Mouse (Mus musculus): ENCODE measurements around the gene Sgsm1.
"Not testable (repeated sequence)": the region's sequence is repeated elsewhere in the genome, so short reads cannot be mapped to it uniquely, and the experiment has no call there.

The Sgsm1 gene

GRCm38 (mm10) chr5:113310377-113311003, at the start of gene Sgsm1:
Sgsm1 (minus strand) TSS chr5:113310786.
- peak; percentile 67 for DNase-seq (ENCODE audit: low read depth, low spot score)

DNA sequence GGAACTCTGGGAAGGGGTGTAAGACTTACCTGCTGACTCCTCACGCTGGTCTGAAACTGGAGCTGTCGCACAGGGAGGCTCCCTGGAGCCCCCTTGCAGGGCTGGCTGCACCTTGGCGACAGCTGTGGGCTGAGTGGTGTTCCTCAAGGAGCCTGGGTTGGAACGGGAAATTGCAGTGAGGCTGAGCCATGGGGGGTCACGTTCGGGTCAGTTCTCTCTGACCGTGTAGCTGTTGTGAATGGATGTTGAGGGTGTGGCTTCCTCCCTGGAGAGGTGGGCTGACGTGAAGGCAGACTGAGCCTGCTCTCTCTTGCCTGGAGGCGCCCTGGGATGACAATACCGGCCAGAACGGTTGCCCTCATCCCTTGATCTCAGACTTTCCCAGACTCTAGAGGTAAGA, 48.2 kb upstream of the Sgsm1 start:
- DNase-seq (ENCODE audit: low read depth, low spot score) = no peak

DNA sequence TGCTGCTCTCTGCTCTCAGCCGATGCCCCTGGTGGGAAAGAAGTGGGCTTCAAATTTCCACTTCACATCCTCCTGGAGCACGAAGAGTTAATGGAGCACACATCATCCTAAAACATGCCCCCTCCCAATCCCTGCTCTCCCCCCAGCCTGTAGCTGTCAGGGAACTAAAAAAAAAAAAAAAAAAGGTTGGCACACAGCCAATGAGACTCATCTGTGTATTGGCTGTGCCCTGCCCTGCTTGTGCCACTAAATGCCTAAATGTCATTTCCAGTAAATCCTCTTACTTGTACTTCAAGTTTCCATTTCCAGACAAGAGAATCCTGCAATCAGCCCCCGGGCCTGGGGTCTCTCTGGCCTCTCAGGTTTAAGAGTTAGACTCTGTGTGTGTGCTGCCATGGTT, 47.1 kb upstream of the Sgsm1 start:
- no peak for DNase-seq (ENCODE audit: low read depth, low spot score)

GRCm38 (mm10) chr5:113357186-113357585, 46.6 kb upstream of the Sgsm1 start, which contains the start of gene Aym1:
Aym1 (plus strand) TSS chr5:113357294.
- no peak for DNase-seq (ENCODE audit: low read depth, low spot score)

- DNase-seq (ENCODE audit: low read depth, low spot score) = no peak
These were observed 43.7 kb upstream of the Sgsm1 start for GRCm38 (mm10) chr5:113354311-113354710.

DNA sequence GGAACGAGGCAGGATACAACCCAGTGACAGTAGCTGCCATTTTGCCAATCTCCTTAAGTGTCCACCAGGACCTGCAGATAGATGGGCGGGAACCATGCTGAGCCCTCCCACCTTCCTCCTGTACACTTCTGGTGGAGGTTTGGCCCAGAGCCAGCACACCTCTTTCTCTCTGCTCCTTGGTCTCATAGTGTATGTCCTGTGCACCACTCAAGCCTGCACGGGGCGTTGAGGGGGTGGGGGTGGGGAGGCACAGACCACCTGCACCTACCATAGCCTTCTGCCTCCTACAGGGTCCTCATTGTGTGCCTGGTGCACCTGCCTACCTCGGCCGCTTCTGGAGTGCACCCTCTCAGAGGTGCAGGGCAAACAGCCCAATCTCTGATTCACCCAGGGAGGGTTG, 42.0 kb upstream of the Sgsm1 start:
- no peak for DNase-seq (ENCODE audit: low read depth, low spot score)

DNA sequence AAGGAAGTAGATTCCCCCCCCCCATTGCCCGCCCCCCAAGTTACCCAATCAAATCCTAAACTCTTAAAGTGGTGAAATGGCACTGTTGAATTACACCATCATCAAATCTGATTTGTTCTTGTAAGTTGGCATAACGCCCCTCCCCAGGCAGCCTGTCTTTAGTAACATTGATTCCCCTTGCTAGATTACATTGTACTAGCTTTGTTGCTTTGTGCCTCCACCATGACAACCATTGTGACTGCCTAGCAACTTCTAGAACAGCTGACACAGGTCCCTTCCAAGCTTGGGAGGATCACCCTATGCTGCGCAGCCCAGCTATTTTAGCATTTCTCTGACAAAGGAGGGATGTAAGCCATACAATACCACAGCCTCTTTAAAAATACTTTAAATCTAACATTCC, 41.2 kb upstream of the Sgsm1 start:
- DNase-seq (ENCODE audit: low read depth, low spot score) = no peak

DNA sequence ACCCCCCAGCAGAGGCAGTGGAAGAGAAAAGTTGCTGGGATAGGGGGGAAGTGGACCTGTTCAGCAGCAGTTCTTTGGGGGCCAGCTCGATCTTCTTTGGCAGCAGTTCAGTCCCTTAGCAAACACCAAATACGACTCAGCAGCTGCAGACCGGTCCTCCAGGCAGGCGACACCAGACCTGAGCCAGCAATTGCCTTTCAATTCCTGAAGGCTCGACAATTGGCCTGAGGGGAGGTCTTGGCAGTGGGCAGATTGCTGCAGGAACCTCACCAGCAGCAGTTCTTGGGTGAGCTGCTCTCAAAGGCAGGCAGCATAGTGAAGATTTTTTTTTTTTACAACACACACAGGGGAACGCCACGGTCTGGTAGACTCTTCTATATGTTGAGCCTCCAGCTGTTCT, 39.2 kb upstream of the Sgsm1 start:
- DNase-seq (ENCODE audit: low read depth, low spot score) = no peak

DNA sequence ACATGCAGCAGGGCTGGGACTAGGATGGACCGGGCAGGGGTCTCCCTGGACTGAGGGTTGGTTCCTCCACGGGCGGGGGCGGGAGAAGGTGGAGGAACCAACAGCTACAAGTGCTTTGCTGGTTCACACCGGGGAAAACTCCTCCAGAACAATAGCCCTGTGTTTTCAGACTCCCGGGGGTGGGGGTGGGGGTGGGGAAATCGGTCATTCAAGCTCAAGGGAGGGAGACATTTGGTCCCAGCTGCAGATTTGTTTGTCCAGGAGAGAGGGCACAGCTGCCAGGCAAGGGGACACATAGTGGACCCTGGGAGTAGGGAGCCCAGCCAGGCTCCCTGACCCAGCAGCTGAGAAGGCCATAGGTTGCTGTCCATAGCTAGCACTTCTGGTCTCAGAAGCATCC, 38.6 kb upstream of the Sgsm1 start:
- DNase-seq (ENCODE audit: low read depth, low spot score) = no peak

DNA sequence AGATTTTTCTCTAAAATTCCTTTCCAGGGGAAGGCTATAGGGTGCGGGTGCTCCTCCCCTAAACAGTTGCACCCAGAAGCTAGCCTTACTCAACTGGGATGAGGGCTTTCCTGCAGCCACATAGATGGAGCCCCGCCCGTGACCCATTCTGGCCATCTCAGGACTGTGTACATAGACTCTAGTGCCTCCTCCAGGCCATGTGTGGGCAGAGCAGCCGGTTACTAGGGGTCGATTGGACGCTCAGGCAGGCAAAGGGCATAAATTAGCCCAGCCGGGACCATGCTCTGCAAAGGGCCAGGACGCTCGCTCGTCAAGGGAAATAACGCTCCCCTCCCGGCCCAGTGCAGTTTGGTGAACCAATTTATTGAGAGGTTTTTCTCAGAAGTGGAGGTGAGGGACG, 38.0 kb upstream of the Sgsm1 start:
- DNase-seq (ENCODE audit: low read depth, low spot score) = no peak

DNA sequence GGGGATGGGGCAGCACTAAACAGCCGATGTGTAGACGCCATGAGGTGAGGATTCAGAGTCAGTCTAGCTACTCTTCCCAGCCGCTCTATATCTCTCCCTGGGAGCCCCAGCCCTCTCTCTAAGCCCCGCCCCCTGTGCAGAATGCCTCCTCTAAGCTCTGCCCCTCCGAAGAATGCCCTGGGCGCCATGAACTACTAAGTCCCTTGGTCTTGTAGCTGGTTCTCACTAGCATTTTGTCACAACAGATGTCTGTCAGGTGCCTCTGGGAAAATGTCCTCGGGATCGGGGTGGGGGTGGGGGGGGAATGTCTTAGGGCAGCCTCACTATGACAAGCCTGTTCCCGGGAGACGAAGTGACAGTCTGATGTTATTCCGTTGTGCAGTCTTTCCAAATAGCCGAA, 37.0 kb upstream of the Sgsm1 start:
- no peak for DNase-seq (ENCODE audit: low read depth, low spot score)

DNA sequence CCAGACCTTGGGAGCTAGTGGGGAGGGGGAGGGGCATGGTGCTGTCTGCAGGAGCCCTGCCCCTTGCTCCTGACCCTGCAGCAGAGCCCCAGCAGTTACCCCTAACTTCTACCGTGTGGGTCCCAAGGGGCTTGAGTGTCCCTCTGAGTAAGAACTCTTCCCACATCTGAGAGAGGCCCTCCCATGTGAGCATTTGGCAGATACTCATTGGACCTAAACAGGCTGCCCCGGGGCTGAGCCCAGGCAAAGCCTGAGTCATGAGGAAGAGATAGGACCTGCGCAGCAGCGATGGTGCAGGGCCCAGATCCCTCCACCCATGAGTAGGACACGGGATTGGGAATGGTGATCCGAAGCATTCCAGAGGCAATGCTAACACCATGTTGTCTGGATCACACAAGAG, 36.1 kb upstream of the Sgsm1 start:
- DNase-seq (ENCODE audit: low read depth, low spot score) = not testable (repeated sequence)

DNA sequence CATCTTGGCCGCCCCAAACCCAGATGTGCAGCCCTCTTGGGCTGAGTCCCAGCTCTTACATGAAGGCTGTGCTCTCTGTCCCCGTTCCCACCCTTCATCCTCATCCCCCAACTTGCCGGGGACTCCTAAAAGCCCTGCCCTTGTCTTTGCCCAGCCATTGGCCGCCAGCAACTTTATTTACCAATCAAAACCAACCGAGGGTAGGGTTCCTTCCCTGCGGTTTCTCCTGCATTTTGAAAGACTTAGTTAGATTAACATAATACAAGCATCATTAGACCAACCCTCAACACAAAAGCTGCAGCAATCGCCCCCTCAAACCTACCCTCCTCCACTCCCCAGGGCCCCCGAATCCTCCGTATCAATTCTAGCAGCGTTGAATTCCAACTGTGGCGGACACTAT, 35.2 kb upstream of the Sgsm1 start:
- no peak for DNase-seq (ENCODE audit: low read depth, low spot score)

DNA sequence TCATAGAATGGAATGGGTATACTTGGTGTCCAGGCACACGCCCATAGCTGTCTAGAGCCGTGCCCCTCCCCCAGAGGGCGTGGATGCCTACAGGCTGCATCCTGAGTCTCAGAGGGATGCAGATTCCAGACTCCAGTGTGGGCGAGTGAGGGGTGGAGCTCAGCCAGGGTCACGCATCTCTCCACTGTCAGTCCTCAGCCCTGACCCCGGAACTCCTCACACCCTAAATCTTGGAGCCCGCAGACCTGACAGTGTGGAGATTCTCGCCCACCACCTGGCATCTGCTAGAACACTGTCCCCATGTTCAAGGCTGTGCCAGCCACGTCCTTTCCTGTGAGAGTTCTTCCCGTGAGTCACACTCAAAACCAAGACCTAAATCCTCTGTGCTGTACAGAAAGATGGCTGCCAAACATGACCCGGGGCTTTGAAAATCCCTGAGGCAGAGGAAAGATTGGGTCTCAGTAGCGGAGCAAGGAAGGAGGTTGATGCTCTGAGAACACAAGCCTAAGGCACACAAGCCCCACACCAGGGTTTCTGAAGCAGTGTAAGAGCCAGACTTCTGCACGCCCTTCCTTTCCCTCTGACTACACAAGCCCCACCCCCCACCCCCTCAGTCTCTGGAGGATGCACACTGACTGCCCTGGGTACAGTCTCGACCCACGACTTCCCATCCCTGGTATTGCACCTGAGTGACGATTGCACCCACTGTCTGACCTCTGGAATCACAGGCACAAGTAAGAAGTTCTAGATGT, 34.2 kb upstream of the Sgsm1 start:
- no peak for DNase-seq (ENCODE audit: low read depth, low spot score)

DNA sequence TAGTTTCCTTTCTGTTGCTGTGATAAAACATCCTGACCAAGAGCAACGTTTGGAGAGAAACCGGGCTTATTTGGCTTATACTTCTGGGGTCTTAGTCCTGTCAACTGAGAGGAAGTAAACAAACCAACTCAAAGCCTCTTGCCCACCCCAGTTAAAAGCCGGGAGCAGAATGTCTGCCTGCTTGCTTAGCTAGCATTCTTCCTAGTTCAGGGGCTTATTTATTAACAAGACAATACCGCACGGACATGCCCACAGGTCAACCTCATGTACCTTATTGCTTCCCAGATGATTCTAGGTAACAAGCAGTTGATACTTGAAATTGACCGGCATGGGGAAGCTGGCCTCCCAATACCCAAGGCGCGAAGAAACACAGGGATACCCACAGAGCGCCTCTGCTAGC, 25.7 kb upstream of the Sgsm1 start:
- DNase-seq (ENCODE audit: low read depth, low spot score) = no peak

DNA sequence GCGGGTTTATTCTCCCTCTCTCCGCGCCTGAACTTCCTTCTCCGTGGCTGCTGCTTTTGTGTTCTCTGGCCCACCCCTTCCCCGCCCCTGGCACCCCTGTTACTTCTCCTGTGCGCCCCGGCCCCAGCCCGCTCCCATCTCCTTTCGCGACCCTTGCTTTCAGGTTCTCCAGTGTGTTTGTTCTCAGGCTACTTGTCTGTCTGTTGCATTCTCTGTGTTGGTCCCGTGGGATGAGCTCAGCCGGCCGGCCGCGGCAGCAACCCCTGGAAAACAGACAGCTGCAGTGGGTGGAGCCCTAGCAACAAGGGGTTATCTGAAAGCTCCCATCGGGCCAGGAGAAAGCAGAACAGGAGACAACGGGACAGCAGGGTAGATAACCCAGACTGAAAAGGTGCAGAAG, 25.1 kb upstream of the Sgsm1 start:
- no peak for DNase-seq (ENCODE audit: low read depth, low spot score)

GRCm38 (mm10) chr5:113334621-113335530, 24.3 kb upstream of the Sgsm1 start:
- no peak for DNase-seq (ENCODE audit: low read depth, low spot score)

DNA sequence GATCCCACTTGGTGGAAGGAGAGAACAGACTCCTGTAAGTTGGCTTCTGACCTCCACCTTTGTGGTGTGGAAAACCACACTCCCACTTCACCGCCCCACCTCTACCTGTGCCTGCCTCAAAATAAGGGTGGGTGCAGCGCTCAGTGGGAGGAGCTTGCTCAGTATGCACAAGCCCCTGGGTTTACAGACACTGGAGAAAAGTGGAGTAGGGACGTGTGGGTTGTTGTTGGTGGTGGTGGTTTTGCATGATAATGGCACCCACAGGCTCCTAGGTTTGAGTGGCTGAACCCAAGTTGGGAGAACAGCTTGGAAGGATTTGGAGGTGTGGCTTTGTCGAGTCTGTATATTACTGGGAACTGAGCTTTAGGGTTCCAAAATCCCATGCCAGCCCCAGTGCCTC, 22.3 kb upstream of the Sgsm1 start:
- DNase-seq (ENCODE audit: low read depth, low spot score) = no peak

- no peak for DNase-seq (ENCODE audit: low read depth, low spot score)
These were observed 21.7 kb upstream of the Sgsm1 start for GRCm38 (mm10) chr5:113332239-113332638.

DNA sequence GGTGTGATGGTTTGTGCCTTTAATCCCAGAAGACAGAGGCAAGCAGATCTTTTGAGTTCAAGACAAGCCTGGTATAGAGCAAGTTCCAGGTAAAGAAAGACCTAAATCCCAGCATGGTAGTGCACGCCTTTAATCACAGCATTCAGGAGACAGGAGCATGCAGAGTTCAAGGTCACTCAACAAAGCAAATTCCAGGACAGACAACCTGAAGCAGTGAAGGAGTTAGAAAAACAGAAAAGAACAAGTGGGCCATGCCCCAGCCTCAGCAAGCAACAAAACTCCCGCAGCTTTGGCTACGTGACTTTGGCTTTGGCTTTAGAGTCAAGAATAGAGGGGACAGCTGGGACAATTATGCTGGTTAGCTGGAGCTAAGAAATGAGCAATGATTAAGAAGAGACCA, 19.6 kb upstream of the Sgsm1 start:
- DNase-seq (ENCODE audit: low read depth, low spot score) = no peak

- no peak for DNase-seq (ENCODE audit: low read depth, low spot score)
These were observed 18.9 kb upstream of the Sgsm1 start for GRCm38 (mm10) chr5:113329463-113329862.

Measured in WW6 (cell line).